Mouse (Mus musculus) megakaryocyte progenitor cell, adult 5-6 weeks (primary cell): ENCODE measurements around the gene Rasgef1b. TPM values are rescaled to one million over a fixed set of nuclear protein-coding genes. Genes with fewer than 3 reads are reported as not detected.
A peak's percentile ranks its signal among the peaks of the same experiment; 100 is the strongest.

Experiments
- ATAC-seq: replicated peaks from 2 replicates; pipeline ENCODE4 v1.8.0; 2016; ENCODE audit warnings: mild to moderate bottlenecking, moderate TSS enrichment, inconsistent platforms; ENCODE audit not compliant: poor library complexity
- total RNA-seq, 2 experiments: library from RNA; stranded (forward) in 1 of 2; stranded (reverse) in 1 of 2; fragments of 157-497, 149-512 nt in 1 of 2; fragments of 200-1000 nt in 1 of 2; gene quantifications; 2 replicates each; pipeline versions ENCODE4 v1.2.3 to v1.2.4; 2015 to 2017

Rasgef1b gene
- total RNA-seq, 2 experiments from 2014 or later, result 1.8 to 2.2 TPM

DNA sequence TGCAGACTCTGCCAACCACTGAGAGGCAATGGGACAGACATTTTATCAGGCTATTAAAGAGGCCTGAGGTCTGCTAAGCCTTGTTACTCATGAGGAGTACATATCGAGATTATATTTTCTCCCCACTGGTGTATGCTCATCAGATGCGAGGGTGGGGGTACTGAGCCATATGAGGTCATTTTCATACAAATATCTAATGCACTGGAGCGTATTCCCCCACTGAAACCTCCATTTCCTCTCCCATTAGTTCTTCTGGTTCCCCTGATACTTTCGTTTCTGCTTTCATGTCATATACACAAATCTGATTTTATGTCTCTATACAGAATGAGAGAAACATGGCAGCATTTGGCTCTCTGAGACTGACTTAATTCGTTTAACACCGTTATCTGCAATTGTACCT is 314.6 kb downstream of the Rasgef1b start:
- peak; percentile 74 for ATAC-seq

- no peak for ATAC-seq
These were observed 315.0 kb downstream of the Rasgef1b start for GRCm38 (mm10) chr5:99413851-99414250.

- ATAC-seq, result no peak
These were observed 315.5 kb downstream of the Rasgef1b start for GRCm38 (mm10) chr5:99413391-99413790.

DNA sequence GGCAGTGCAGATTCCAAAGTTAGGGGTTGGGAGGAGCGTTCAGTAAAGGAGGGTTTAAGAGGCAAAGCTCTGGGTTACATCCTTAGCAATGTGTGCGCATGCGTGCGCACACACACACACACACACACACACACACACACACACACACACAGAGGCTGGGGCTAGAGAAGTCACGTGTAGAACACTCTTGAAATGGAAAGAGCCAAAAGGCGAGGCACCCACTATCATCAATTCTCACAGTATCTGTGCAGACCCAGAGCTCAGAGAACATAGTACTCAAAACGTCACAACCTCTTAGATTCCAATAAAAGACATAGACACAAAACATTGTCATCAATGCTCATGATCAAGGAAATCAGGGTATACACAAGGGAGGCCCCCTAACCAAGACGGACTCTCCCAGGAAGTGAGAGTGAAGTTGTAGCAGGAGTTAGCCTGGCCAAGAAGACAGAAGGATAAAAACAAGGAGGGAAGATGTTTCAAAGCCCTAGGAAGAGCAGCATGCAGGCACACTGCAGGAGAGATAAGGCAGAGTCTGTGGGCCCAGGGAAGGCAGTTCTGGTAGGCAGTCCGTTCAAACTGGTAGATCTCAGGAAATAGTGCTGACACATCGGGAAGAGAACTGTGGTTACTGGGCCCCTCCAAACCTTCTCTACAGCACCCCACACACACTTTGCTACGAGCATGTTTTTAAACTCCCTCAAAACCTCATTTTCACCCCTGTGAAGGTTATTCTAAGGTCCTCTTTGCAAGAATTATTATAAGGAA is 324.3 kb downstream of the Rasgef1b start:
- ATAC-seq, result peak; percentile 62

- ATAC-seq, result no peak
These were observed 325.5 kb downstream of the Rasgef1b start for GRCm38 (mm10) chr5:99403325-99403724.

- ATAC-seq, result no peak
These were observed 326.1 kb downstream of the Rasgef1b start for GRCm38 (mm10) chr5:99402784-99403183.

DNA sequence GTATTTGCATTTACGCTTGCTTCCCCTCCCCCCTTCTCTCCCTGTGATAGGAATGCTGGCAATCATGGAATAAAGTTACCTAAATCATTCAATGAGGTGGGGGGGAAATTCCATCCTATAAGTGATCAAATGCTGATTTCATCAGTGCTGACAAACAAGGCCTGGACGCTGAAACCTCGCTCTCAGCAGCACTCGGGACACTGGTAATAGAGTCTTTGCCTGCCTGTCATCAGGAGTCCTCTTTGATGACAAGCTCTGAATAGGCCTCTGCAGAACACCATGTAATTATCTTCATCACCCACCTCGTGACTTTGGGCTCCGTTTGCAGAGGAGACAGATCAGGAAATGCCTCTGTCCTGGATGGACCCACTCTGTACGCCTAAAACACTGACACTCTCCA is 326.6 kb downstream of the Rasgef1b start:
- no peak for ATAC-seq

GRCm38 (mm10) chr5:99399855-99400626 is 328.8 kb downstream of the Rasgef1b start:
- no peak for ATAC-seq

DNA sequence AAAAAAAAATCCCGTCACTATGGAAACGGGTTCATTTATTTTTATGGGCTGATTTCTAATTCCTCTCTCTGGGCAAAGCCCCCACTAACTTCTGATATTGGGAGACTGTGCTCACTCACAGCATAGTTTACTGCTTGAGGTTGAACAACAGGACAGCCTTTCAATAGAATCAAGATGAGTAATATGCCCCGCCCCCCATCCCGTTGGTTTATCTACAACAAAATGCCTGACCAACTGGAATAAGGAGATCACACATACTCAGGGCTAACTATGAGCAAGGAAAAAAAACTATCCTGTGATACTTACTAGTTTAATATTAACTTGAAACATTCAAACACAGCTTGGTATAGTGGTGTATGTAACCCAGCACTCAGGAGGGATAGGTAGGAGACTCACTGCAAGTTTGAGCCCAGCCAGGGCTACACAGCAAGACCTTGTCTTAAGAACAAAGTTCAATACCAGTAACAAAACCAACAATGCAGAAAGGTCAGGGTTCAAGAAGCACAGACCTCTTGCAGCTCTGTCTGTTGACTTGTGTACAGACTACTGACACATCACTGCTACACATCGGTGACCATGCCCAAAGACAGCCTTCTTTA is 330.3 kb downstream of the Rasgef1b start:
- ATAC-seq, result no peak

- ATAC-seq, result no peak
These were observed 334.3 kb downstream of the Rasgef1b start for GRCm38 (mm10) chr5:99394578-99394977.

DNA sequence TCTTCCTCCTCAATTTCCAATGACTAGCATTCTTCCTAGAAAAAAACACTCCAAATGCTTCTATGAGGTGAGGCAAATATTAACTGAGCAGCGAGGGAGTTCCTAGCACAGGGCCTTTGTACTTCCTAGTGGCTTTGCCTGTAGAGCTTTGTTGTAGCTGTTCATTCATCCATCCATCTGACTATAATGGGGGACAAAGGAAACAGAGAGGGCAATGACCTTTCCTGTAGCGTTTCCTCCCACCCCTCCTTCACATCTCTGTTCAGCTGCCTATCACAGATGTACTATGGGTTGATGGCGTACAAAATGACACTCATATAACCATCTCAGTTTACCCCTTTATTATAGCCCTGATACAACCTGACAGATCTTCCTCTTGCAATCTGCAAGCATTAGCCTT is 337.3 kb downstream of the Rasgef1b start:
- no peak for ATAC-seq

GRCm38 (mm10) chr5:99390776-99391175 is 338.1 kb downstream of the Rasgef1b start:
- no peak for ATAC-seq

GRCm38 (mm10) chr5:99390314-99390713 is 338.6 kb downstream of the Rasgef1b start:
- ATAC-seq, result no peak

- ATAC-seq, result no peak
These were observed 340.1 kb downstream of the Rasgef1b start for GRCm38 (mm10) chr5:99388585-99389250.

GRCm38 (mm10) chr5:99388131-99388530 is 340.7 kb downstream of the Rasgef1b start:
- ATAC-seq, result no peak

GRCm38 (mm10) chr5:99387185-99387981 is 341.5 kb downstream of the Rasgef1b start:
- ATAC-seq, result no peak

GRCm38 (mm10) chr5:99386246-99386845 is 342.5 kb downstream of the Rasgef1b start:
- ATAC-seq, result no peak

- no peak for ATAC-seq
These were observed 343.1 kb downstream of the Rasgef1b start for GRCm38 (mm10) chr5:99385737-99386136.

GRCm38 (mm10) chr5:99385090-99385489 is 343.8 kb downstream of the Rasgef1b start:
- no peak for ATAC-seq

DNA sequence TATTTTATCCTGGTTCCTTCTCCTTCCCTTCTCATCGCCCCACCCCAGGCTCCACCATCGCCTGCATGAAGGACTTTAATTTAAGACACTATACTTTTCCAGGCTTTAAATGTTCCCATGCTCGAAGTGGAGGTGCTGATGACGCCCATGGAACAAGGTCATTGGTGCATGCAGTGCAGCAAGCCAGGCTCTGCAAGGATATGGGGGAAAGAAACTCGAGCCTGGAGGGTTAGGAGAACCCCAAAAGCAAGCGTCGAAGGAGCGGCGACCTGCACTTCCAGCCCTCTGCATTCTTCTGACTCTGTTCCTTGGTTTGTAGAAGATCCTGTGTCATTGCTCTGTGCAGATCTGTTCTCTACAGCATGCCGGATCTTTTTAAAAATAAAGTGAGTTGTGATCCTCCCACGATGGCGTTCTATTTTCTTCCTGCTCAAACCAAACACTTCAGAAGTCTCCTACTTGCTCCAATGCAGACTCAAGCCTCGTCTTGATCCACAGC is 345.0 kb downstream of the Rasgef1b start:
- ATAC-seq, result no peak
